Mouse (Mus musculus): Measurements from ENCODE around the gene Gabbr2. TPM values are rescaled to one million over a fixed set of nuclear protein-coding genes. Genes with fewer than 3 reads are reported as not detected.
"Not testable (repeated sequence)": the region's sequence is repeated elsewhere in the genome, so short reads cannot be mapped to it uniquely, and the experiment has no call there.

Gabbr2 gene
- polyA plus RNA-seq, 1 experiment from 2014 or later, result 0.78 TPM

- no peaks in the 10 kb centered on the region for H3K9me3 ChIP-seq (ENCODE audit: control insufficient read depth, low read length)
- H3K36me3 ChIP-seq (ENCODE audit: control insufficient read depth, insufficient read depth, low read length), result no peaks in the 10 kb centered on the region
- no peak overlapping the region for H3K4me3 ChIP-seq (ENCODE audit: low read depth, low read length)
- H3K27me3 ChIP-seq (replicated peaks; ENCODE audit: control insufficient read depth, insufficient read depth, low read length), result no peaks in the 10 kb centered on the region
- no peak overlapping the region for H3K4me2 ChIP-seq (ENCODE audit: low read depth, low read length)
- no peak overlapping the region for H3K27ac ChIP-seq (replicated peaks; ENCODE audit: low read depth, low read length)
- no peak overlapping the region for H3K9ac ChIP-seq (ENCODE audit: low read depth, low read length)
- no peaks in the 10 kb centered on the region for H3K4me1 ChIP-seq (ENCODE audit: control insufficient read depth, insufficient read depth, low read length)
- ATAC-seq (ENCODE audit: low read depth) (no peak), DNase-seq (ENCODE audit: low spot score) (no peak)
- WGBS, result 66% methylated on average over 8 of the region's 8 CpGs
These were observed 351.8 kb downstream of the Gabbr2 start for GRCm38 (mm10) chr4:46639866-46640265.

GRCm38 (mm10) chr4:46637250-46637649, 354.4 kb downstream of the Gabbr2 start:
- H3K9ac ChIP-seq (ENCODE audit: low read depth, low read length); H3K36me3 ChIP-seq (ENCODE audit: control insufficient read depth, insufficient read depth, low read length); H3K4me2 ChIP-seq (ENCODE audit: low read depth, low read length); ATAC-seq (ENCODE audit: low read depth); H3K27me3 ChIP-seq (replicated peaks; ENCODE audit: control insufficient read depth, insufficient read depth, low read length); H3K4me1 ChIP-seq (ENCODE audit: control insufficient read depth, insufficient read depth, low read length); DNase-seq (ENCODE audit: low spot score); H3K27ac ChIP-seq (replicated peaks; ENCODE audit: low read depth, low read length); H3K4me3 ChIP-seq (ENCODE audit: low read depth, low read length); H3K9me3 ChIP-seq (ENCODE audit: control insufficient read depth, low read length): not testable (repeated sequence)
- 92% methylated on average over 10 of the region's 10 CpGs for WGBS

GRCm38 (mm10) chr4:46635702-46636430, 355.8 kb downstream of the Gabbr2 start:
- Histone ChIP-seq H3K27me3 (replicated peaks; ENCODE audit: control insufficient read depth, insufficient read depth, low read length) (no peaks in the 10 kb centered on the region), H3K9me3 (ENCODE audit: control insufficient read depth, low read length) (no peaks in the 10 kb centered on the region), H3K27ac (replicated peaks; ENCODE audit: low read depth, low read length) (no peak overlapping the region), H3K9ac (ENCODE audit: low read depth, low read length) (no peak overlapping the region), H3K36me3 (ENCODE audit: control insufficient read depth, insufficient read depth, low read length) (no peaks in the 10 kb centered on the region), H3K4me2 (ENCODE audit: low read depth, low read length) (no peak overlapping the region), H3K4me3 (ENCODE audit: low read depth, low read length) (no peak overlapping the region), H3K4me1 (ENCODE audit: control insufficient read depth, insufficient read depth, low read length) (no peaks in the 10 kb centered on the region)
- no peak for ATAC-seq (ENCODE audit: low read depth)
- DNase-seq (ENCODE audit: low spot score), result no peak
- 82% methylated on average over 16 of the region's 16 CpGs for WGBS

- ATAC-seq (ENCODE audit: low read depth) (no peak), DNase-seq (ENCODE audit: low spot score) (no peak)
- no peak overlapping the region for H3K9ac ChIP-seq (ENCODE audit: low read depth, low read length)
- H3K27me3 ChIP-seq (replicated peaks; ENCODE audit: control insufficient read depth, insufficient read depth, low read length), result no peaks in the 10 kb centered on the region
- H3K9me3 ChIP-seq (ENCODE audit: control insufficient read depth, low read length), result no peaks in the 10 kb centered on the region
- H3K4me2 ChIP-seq (ENCODE audit: low read depth, low read length), result no peak overlapping the region
- 65% methylated on average over 6 of the region's 6 CpGs for WGBS
- H3K4me3 ChIP-seq (ENCODE audit: low read depth, low read length), result no peak overlapping the region
- H3K27ac ChIP-seq (replicated peaks; ENCODE audit: low read depth, low read length), result no peak overlapping the region
- no peaks in the 10 kb centered on the region for H3K36me3 ChIP-seq (ENCODE audit: control insufficient read depth, insufficient read depth, low read length)
- no peaks in the 10 kb centered on the region for H3K4me1 ChIP-seq (ENCODE audit: control insufficient read depth, insufficient read depth, low read length)
These were observed 356.8 kb downstream of the Gabbr2 start for GRCm38 (mm10) chr4:46634881-46635280.

- not testable (repeated sequence) for H3K9me3 ChIP-seq (ENCODE audit: control insufficient read depth, low read length); H3K36me3 ChIP-seq (ENCODE audit: control insufficient read depth, insufficient read depth, low read length); H3K4me1 ChIP-seq (ENCODE audit: control insufficient read depth, insufficient read depth, low read length); ATAC-seq (ENCODE audit: low read depth); H3K27me3 ChIP-seq (replicated peaks; ENCODE audit: control insufficient read depth, insufficient read depth, low read length); H3K9ac ChIP-seq (ENCODE audit: low read depth, low read length); H3K4me2 ChIP-seq (ENCODE audit: low read depth, low read length); H3K27ac ChIP-seq (replicated peaks; ENCODE audit: low read depth, low read length); DNase-seq (ENCODE audit: low spot score); H3K4me3 ChIP-seq (ENCODE audit: low read depth, low read length)
- WGBS, result 63% methylated on average over 5 of the region's 6 CpGs
These were observed 358.1 kb downstream of the Gabbr2 start for GRCm38 (mm10) chr4:46633565-46633964.

- 57% methylated on average over 2 of the region's 2 CpGs for WGBS
- no peaks in the 10 kb centered on the region for H3K27me3 ChIP-seq (replicated peaks; ENCODE audit: control insufficient read depth, insufficient read depth, low read length)
These were observed 359.2 kb downstream of the Gabbr2 start for GRCm38 (mm10) chr4:46632465-46632864.

GRCm38 (mm10) chr4:46630390-46630789, 361.3 kb downstream of the Gabbr2 start:
- Histone ChIP-seq H3K4me3 (ENCODE audit: low read depth, low read length) (no peak overlapping the region), H3K4me1 (ENCODE audit: control insufficient read depth, insufficient read depth, low read length) (no peaks in the 10 kb centered on the region), H3K27ac (replicated peaks; ENCODE audit: low read depth, low read length) (no peak overlapping the region), H3K4me2 (ENCODE audit: low read depth, low read length) (no peak overlapping the region), H3K27me3 (replicated peaks; ENCODE audit: control insufficient read depth, insufficient read depth, low read length) (no peaks in the 10 kb centered on the region), H3K36me3 (ENCODE audit: control insufficient read depth, insufficient read depth, low read length) (no peaks in the 10 kb centered on the region), H3K9me3 (ENCODE audit: control insufficient read depth, low read length) (no peaks in the 10 kb centered on the region), H3K9ac (ENCODE audit: low read depth, low read length) (no peak overlapping the region)
- DNase-seq (ENCODE audit: low spot score) (no peak), ATAC-seq (ENCODE audit: low read depth) (no peak)
- WGBS, result 55% methylated on average over 9 of the region's 9 CpGs

More at GRCm38 (mm10) chr4:46632465-46632864, 359.2 kb downstream of the Gabbr2 start:
- no peak for DNase-seq (ENCODE audit: low spot score)
- H3K9me3 ChIP-seq (ENCODE audit: control insufficient read depth, low read length), result no peaks in the 10 kb centered on the region
- no peak overlapping the region for H3K4me3 ChIP-seq (ENCODE audit: low read depth, low read length)
- H3K27ac ChIP-seq (replicated peaks; ENCODE audit: low read depth, low read length), result no peak overlapping the region
- no peak overlapping the region for H3K4me2 ChIP-seq (ENCODE audit: low read depth, low read length)
- H3K36me3 ChIP-seq (ENCODE audit: control insufficient read depth, insufficient read depth, low read length), result no peaks in the 10 kb centered on the region
- no peaks in the 10 kb centered on the region for H3K4me1 ChIP-seq (ENCODE audit: control insufficient read depth, insufficient read depth, low read length)
- no peak for ATAC-seq (ENCODE audit: low read depth)
- no peak overlapping the region for H3K9ac ChIP-seq (ENCODE audit: low read depth, low read length)

- no peaks in the 10 kb centered on the region for H3K9me3 ChIP-seq (ENCODE audit: control insufficient read depth, low read length)
- no peak overlapping the region for H3K4me3 ChIP-seq (ENCODE audit: low read depth, low read length)
- WGBS, result 35% methylated on average over 9 of the region's 9 CpGs
- no peak overlapping the region for H3K4me2 ChIP-seq (ENCODE audit: low read depth, low read length)
- H3K36me3 ChIP-seq (ENCODE audit: control insufficient read depth, insufficient read depth, low read length), result no peaks in the 10 kb centered on the region
- no peak overlapping the region for H3K27ac ChIP-seq (replicated peaks; ENCODE audit: low read depth, low read length)
- no peaks in the 10 kb centered on the region for H3K4me1 ChIP-seq (ENCODE audit: control insufficient read depth, insufficient read depth, low read length)
- DNase-seq (ENCODE audit: low spot score), result no peak
- no peaks in the 10 kb centered on the region for H3K27me3 ChIP-seq (replicated peaks; ENCODE audit: control insufficient read depth, insufficient read depth, low read length)
- no peak for ATAC-seq (ENCODE audit: low read depth)
- no peak overlapping the region for H3K9ac ChIP-seq (ENCODE audit: low read depth, low read length)
These were observed 362.8 kb downstream of the Gabbr2 start for GRCm38 (mm10) chr4:46628873-46629272.

GRCm38 (mm10) chr4:46628081-46628480, 363.6 kb downstream of the Gabbr2 start:
- WGBS, result 80% methylated on average over 11 of the region's 11 CpGs

More at GRCm38 (mm10) chr4:46628081-46628480, 363.6 kb downstream of the Gabbr2 start:
- no peak overlapping the region for H3K4me2 ChIP-seq (ENCODE audit: low read depth, low read length)
- no peaks in the 10 kb centered on the region for H3K4me1 ChIP-seq (ENCODE audit: control insufficient read depth, insufficient read depth, low read length)
- ATAC-seq (ENCODE audit: low read depth) (no peak), DNase-seq (ENCODE audit: low spot score) (no peak)
- no peaks in the 10 kb centered on the region for H3K27me3 ChIP-seq (replicated peaks; ENCODE audit: control insufficient read depth, insufficient read depth, low read length)
- no peak overlapping the region for H3K27ac ChIP-seq (replicated peaks; ENCODE audit: low read depth, low read length)
- no peak overlapping the region for H3K4me3 ChIP-seq (ENCODE audit: low read depth, low read length)
- no peaks in the 10 kb centered on the region for H3K9me3 ChIP-seq (ENCODE audit: control insufficient read depth, low read length)
- no peaks in the 10 kb centered on the region for H3K36me3 ChIP-seq (ENCODE audit: control insufficient read depth, insufficient read depth, low read length)
- H3K9ac ChIP-seq (ENCODE audit: low read depth, low read length), result no peak overlapping the region
